Mouse (Mus musculus): ENCODE data around the gene 4933430I17Rik. TPM values are rescaled to one million over a fixed set of nuclear protein-coding genes. Genes with fewer than 3 reads are reported as not detected.

Gene 4933430I17Rik
- polyA plus RNA-seq (2012; rRNA removed) = 1.5 and 2.6 TPM in 2 replicates

DNA sequence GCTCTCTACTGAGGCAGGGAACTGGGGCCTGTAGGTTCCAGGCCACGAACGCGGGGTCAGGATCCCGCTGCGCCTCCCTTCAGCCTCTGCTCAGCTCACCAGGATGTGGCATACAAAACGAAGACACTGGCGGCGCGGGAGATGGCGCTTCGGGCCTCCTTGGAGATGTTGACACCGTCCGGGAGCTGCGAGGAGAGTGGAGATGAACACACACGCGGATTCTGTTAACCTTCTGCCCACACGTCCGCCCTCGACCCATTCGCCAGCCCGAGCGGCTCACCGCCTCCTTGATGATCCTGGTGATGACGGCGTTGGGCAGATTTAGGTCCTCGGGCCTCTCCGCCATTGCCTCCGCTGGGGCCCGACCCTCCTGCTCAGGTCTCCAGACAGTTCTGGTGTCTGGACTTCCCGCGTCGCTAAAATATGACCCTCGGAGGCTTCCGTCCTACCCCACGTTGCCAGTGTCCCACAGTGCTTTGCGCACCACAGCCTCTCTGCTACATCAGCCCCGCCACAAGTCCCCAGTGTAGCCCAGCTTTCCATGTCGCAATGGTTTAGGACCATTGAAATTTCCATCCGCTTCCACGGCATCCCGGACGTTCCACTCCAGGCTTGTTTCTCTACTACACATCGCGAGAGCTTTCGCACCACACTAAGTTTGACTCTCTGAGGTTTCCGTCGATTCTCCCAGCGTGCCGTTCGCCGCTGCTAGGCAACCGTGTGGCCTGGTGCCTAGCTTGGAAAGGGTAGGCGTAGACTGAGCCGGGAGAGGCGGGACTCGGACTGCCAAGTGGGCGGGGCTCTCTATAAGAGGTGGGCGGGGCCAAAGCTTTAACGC, at the start of gene 4933430I17Rik, which contains the start of gene Pole3:
TSS of gene 4933430I17Rik (plus strand) at position 719 of the 838 bp plus-strand sequence.
TSS of gene Pole3 (minus strand) at position 418 of the 838 bp plus-strand sequence.

DNA sequence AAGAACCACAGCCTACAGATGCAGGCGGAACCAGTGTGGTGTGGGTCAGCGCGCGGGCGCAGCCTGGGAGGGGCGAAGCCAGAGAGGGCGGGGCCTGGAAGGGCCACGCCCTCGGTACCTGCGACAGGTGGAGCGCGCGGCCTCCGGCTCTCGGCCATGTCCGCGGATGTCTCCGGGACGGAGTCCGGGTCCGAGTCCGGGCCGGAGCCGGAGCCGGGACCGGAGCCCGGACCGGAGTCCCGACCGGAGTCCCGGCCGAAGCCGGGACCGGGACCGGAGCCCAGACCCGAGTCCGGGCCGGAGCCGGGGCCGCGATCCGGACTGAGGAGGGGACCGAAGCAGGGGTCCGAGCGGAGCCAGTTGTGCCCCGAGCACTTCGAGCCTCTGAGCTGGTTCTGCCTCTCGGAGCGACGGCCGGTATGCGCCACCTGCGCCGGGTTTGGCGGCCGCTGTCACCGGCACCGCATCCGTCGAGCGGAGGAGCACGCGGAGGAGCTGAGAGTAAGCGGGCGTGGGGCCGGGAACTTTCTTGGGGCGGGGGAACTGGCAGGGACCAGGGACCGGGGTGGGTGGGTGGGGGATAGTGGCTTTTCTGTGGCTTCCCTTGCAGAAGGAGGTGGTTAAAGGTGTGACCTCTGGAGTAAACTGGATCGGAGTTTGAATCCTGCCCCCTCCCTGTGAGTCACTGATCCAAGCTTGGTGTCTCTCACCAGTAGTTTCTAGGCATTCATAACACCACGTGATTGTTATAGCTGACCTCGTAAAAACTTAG, 45.0 kb upstream of the 4933430I17Rik start, which contains the start of gene Bspry:
TSS of gene Bspry (plus strand) at position 117 of the 772 bp plus-strand sequence.

DNA sequence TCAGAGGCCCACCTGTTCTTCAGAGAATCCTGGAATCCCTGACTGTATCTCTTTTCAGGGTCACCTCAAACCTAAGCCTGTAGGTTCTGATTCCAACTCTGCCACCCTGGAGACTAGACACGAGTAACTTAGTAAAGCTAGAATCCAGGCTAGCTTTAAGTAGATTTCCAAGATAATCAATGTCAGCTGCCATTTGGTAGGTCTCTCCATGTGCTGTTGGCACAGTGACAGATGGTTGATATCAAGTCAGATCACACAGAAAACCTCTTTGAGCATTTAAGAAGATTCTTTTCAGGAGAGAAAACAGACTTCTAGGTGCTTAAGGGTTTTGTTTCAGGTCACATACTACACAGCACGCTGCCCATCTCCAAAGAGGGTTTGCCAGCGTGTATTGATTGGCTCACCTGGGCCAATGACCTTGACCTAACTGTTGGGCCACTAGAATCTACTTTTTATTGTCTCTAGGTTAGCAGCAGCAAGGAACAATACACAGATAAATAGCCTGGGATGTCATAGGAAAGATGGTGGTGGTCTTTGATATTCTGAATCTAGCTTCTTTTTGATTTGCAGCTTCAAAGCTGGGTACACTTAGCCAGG, 21.7 kb upstream of the 4933430I17Rik start, which contains the start of gene Hdhd3:
TSS of gene Hdhd3 (minus strand) at position 94 of the 597 bp plus-strand sequence.

DNA sequence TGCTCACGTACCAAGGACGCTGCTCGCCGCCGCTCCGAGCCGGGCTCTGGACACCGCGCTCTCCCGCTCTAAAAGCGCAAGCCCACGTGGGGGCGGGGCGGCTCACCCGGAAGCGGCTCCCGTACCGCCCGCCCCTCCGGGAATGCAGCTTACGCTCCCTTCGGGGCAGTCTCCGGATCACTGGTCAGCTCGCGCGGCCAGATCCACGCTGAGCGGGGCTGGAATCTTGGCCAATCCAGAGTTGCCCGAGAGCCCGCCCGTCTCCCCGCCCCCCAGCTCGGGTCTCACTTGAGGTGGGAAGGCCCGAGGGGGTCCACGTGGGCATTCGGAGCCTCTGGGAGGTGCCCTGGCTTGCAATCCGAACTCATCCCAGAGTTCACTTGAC, 5.3 kb upstream of the 4933430I17Rik start, which contains the start of gene Alad:
TSS of gene Alad (minus strand) at position 70 of the 385 bp plus-strand sequence.

DNA sequence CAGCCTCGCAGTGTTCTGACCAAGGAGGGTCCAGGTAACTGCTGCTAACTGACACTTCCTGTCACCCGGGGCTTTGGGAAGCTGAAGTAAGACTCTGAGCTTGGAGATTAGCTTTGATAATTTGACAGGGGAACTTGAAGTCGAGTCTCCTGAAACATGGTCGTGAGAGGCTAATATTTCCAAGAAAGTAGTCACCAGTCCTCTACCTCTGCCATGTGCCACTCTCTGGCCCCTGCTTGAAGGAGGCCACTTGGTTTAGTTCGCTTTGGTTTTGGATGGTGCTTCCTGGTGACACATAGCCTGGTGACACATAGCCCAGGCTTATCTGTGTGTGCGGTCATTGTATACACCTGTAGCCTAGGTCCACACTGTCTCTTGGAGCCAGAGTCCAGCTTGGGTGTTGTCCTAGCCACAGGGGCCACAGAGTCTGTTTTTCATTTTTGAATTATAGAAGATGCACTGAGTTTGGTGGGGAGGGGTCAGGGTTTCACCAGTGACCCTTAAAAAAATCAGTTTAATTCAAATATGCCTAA, 34.7 kb downstream of the 4933430I17Rik start, which contains the start of gene Rgs3:
TSS of gene Rgs3 (plus strand) at position 51 of the 533 bp plus-strand sequence.

Other genes starting within 250 kb of the 4933430I17Rik start
- 17.1 and 18.6 TPM in 2 replicates for gene Fkbp15, start 164.8 kb upstream of the 4933430I17Rik start, polyA plus RNA-seq (2012; rRNA removed)
- 22.4 and 33.2 TPM in 2 replicates for gene Slc31a1, start 164.6 kb upstream of the 4933430I17Rik start, polyA plus RNA-seq (2012; rRNA removed)
- 151 and 169 TPM in 2 replicates for gene Cdc26, start 116.7 kb upstream of the 4933430I17Rik start, polyA plus RNA-seq (2012; rRNA removed)
- gene Prpf4, start 116.6 kb upstream of the 4933430I17Rik start, polyA plus RNA-seq (2012; rRNA removed) = 22.7 and 31.9 TPM in 2 replicates
- 0.16 and 0.23 TPM in 2 replicates for gene Rnf183, start 90.1 kb upstream of the 4933430I17Rik start, polyA plus RNA-seq (2012; rRNA removed)
- gene Wdr31, start 54.5 kb upstream of the 4933430I17Rik start, polyA plus RNA-seq (2012; rRNA removed) = 6.3 and 7.4 TPM in 2 replicates
- gene Bspry, start 45.3 kb upstream of the 4933430I17Rik start, polyA plus RNA-seq (2012; rRNA removed) = 0.49 and 0.78 TPM in 2 replicates
- gene Hdhd3, start 21.9 kb upstream of the 4933430I17Rik start, polyA plus RNA-seq (2012; rRNA removed) = 5.4 and 5.7 TPM in 2 replicates
- 60.0 and 64.4 TPM in 2 replicates for gene Alad, start 5.5 kb upstream of the 4933430I17Rik start, polyA plus RNA-seq (2012; rRNA removed)
- 79.7 and 118 TPM in 2 replicates for gene Pole3, start 301 bp upstream of the 4933430I17Rik start, polyA plus RNA-seq (2012; rRNA removed)
- gene Rgs3, start 34.5 kb downstream of the 4933430I17Rik start, polyA plus RNA-seq (2012; rRNA removed) = 47.2 and 50.1 TPM in 2 replicates

Data from central nervous system, embryonic 11.5 days (tissue).